Mouse (Mus musculus) embryonic fibroblast, embryonic 13.5 days (primary cell): Measurements from ENCODE around the gene Hoxb6. TPM values are rescaled to one million over a fixed set of nuclear protein-coding genes. Genes with fewer than 3 reads are reported as not detected.

Experiments used
- H3K27ac ChIP-seq: 2 replicates; pipeline ENCODE4 v1.5.1; 2012; ENCODE audit warnings: low read length, control low read depth, inconsistent platforms; ENCODE audit not compliant: insufficient read depth
- H3K4me1 ChIP-seq: 2 replicates; pipeline ENCODE4 v1.6.1; 2011; ENCODE audit warnings: low read length; ENCODE audit not compliant: control insufficient read depth, insufficient read depth
- H3K4me3 ChIP-seq: 2 replicates; pipeline ENCODE4 v1.5.1; 2011; ENCODE audit warnings: mild to moderate bottlenecking, control low read depth, low read length; ENCODE audit not compliant: insufficient read depth
- CTCF ChIP-seq: IDR thresholded peaks from 2 replicates; pipeline ENCODE4 v1.5.1; 2011; ENCODE audit warnings: mild to moderate bottlenecking, control low read depth, low read length, moderate library complexity, borderline replicate concordance; ENCODE audit not compliant: insufficient read depth
- POLR2A ChIP-seq: IDR thresholded peaks from 2 replicates; pipeline ENCODE4 v1.6.1; 2011; ENCODE audit warnings: low read depth, mild to moderate bottlenecking, control low read depth, low read length, moderate library complexity
- polyA plus RNA-seq: library from polyadenylated mRNA; stranded (reverse); fragments of >200 nt; gene quantifications from 2 replicates; pipeline ENCODE4 v1.2.4, GENCODE M21; 2011; ENCODE audit warnings: low read depth; ENCODE audit not compliant: missing spikeins, insufficient read length

Hoxb6 gene
- polyA plus RNA-seq, 1 experiment: 9.6 TPM

- Histone ChIP-seq H3K27ac (no peak overlapping the region; the same call in 1 of the 2 replicates), H3K4me3 (no peak overlapping the region), H3K4me1 (no peaks in the 10 kb centered on the region)
- TF ChIP-seq CTCF (no peak), POLR2A (no peak)
These were observed 24.1 kb upstream of the Hoxb6 start for GRCm38 (mm10) chr11:96268031-96268745.

- no peak overlapping the region for H3K4me3 ChIP-seq
These were observed 22.4 kb upstream of the Hoxb6 start for GRCm38 (mm10) chr11:96269869-96270268.

GRCm38 (mm10) chr11:96270996-96271540 is 21.2 kb upstream of the Hoxb6 start, which contains the start of gene Hoxb9:
TSS of gene Hoxb9 (plus strand) at chr11:96271457.
- Histone ChIP-seq H3K4me3 (peak within 1 kb of the TSS; percentile 66), H3K27ac (peak within 1 kb of the TSS; percentile 90), H3K4me1 (no peaks in the 10 kb centered on the region)
- TF ChIP-seq POLR2A (peak; percentile 3; the same call in 1 of the 2 replicates), CTCF (no peak)

More at GRCm38 (mm10) chr11:96269869-96270268, 22.4 kb upstream of the Hoxb6 start:
- TF ChIP-seq CTCF (no peak), POLR2A (no peak)
- Histone ChIP-seq H3K27ac (peak overlapping the region; percentile 90), H3K4me1 (no peaks in the 10 kb centered on the region)

- H3K27ac ChIP-seq: peak overlapping the region; percentile 68
- no peaks in the 10 kb centered on the region for H3K4me1 ChIP-seq
- TF ChIP-seq POLR2A: no peak; the same call in none of the 2 replicates
- peak overlapping the region; percentile 66 for H3K4me3 ChIP-seq
These were observed 20.7 kb upstream of the Hoxb6 start for GRCm38 (mm10) chr11:96271541-96272011.

- Histone ChIP-seq H3K4me1 (no peaks in the 10 kb centered on the region), H3K27ac (peak overlapping the region; percentile 68), H3K4me3 (peak overlapping the region; percentile 66)
- no peak for TF ChIP-seq CTCF
- TF ChIP-seq POLR2A: peak; percentile 6; the same call in 1 of the 2 replicates
These were observed 20.0 kb upstream of the Hoxb6 start for GRCm38 (mm10) chr11:96272024-96272921.

GRCm38 (mm10) chr11:96274428-96274827 is 17.8 kb upstream of the Hoxb6 start:
- no peaks in the 10 kb centered on the region for H3K4me1 ChIP-seq
- no peak overlapping the region for H3K4me3 ChIP-seq
- TF ChIP-seq CTCF: no peak
- no peak overlapping the region for H3K27ac ChIP-seq

GRCm38 (mm10) chr11:96275896-96276295 is 16.4 kb upstream of the Hoxb6 start:
- Histone ChIP-seq H3K27ac (no peak overlapping the region), H3K4me1 (no peaks in the 10 kb centered on the region), H3K4me3 (no peak overlapping the region)
- no peak for TF ChIP-seq CTCF
- no peak for TF ChIP-seq POLR2A

- Histone ChIP-seq H3K4me3 (no peak overlapping the region), H3K4me1 (no peaks in the 10 kb centered on the region), H3K27ac (peak overlapping the region; percentile 55)
- TF ChIP-seq CTCF: no peak
- TF ChIP-seq POLR2A: no peak
These were observed 14.9 kb upstream of the Hoxb6 start for GRCm38 (mm10) chr11:96277151-96278044.

GRCm38 (mm10) chr11:96278324-96278723 is 14.0 kb upstream of the Hoxb6 start:
- peak overlapping the region; percentile 55 for H3K27ac ChIP-seq
- H3K4me1 ChIP-seq: no peaks in the 10 kb centered on the region
- TF ChIP-seq POLR2A (no peak), CTCF (no peak)
- no peak overlapping the region for H3K4me3 ChIP-seq
